10 mouse cellular contexts compared by ENCODE assay signal in the genomic region with DNA sequence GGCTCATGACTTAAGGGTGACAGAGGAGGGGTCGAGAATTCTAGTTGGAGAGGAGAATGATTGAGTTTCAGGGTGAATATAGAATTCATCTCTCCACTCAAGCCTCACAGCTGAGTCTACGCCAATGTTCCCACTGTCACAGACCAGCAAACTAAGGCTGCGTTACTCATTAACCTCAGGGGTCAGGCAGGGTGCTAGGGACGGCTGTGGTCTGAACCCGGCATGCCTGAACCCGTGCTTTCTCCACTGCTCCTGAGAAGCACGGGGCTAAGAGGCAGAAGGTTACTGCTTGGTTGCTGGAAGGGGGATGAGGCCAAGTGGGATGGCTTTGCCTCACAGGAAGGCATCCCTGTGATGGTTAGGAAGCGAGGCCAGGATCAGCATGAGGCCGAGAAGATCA. TPM values are rescaled to one million over a fixed set of nuclear protein-coding genes. Genes with fewer than 3 reads are reported as not detected.
DNase-seq lines count a peak whose midpoint lies in the region; ATAC-seq and TF ChIP-seq lines count a peak whose summit lies in the region.
"Had no signal": no experiment of that assay in that cellular context is flagged by ENCODE, and none has a peak within 500 bp of the region (broad histone marks: within the 10 kb centered on the region; RNA-seq: fewer than 3 reads in every experiment).

No protein-coding gene starts in this region.

- H3K27ac ChIP-seq in heart, embryonic 11.5 days (ENCODE audit: low read depth, low read length), result peak overlapping the region; percentile 57; the same call in 1 of the 2 replicates
- H3K27ac ChIP-seq in limb, embryonic 13.5 days, result no peak overlapping the region
- no peak overlapping the region for H3K27ac ChIP-seq in gastrocnemius, adult 2 months

- no peaks in the 10 kb centered on the region for H3K9me3 ChIP-seq in heart, embryonic 11.5 days (replicated peaks; ENCODE audit: control insufficient read depth, low read length)
- H3K9me3 ChIP-seq in limb, embryonic 13.5 days, result no peaks in the 10 kb centered on the region

- H3K9ac ChIP-seq in heart, embryonic 11.5 days (ENCODE audit: low read depth, low read length), result peak overlapping the region; percentile 25; the same call in 1 of the 2 replicates
- H3K9ac ChIP-seq in limb, embryonic 13.5 days, result no peak overlapping the region

- no peak for ATAC-seq in heart, embryonic 11.5 days (replicated peaks; ENCODE audit: insufficient number of reproducible peaks, low FRiP score, low TSS enrichment)
- no peak for ATAC-seq in limb, embryonic 13.5 days (ENCODE audit: low FRiP score, low read depth)
- ATAC-seq in megakaryocyte, adult 5-6 weeks (ENCODE audit: poor library complexity, severe bottlenecking), result no peak

- H3K27me3 ChIP-seq in heart, embryonic 11.5 days (ENCODE audit: control insufficient read depth, insufficient read depth, low read length), result no peaks in the 10 kb centered on the region
- peaks cover 8% of the 10 kb centered on the region for H3K27me3 ChIP-seq in limb, embryonic 13.5 days

- no peaks in the 10 kb centered on the region for H3K36me3 ChIP-seq in heart, embryonic 11.5 days (ENCODE audit: control insufficient read depth, insufficient read depth, low read length)
- no peaks in the 10 kb centered on the region for H3K36me3 ChIP-seq in limb, embryonic 13.5 days

- 48% methylated on average over 9 of the region's 9 CpGs for WGBS in heart, embryonic 11.5 days (ENCODE audit: insufficient replicate concordance)
- WGBS in limb, embryonic 13.5 days, result 43% methylated on average over 9 of the region's 9 CpGs

- peak overlapping the region; percentile 29 for H3K4me3 ChIP-seq in heart, embryonic 11.5 days (ENCODE audit: low read depth, low read length)
- no peak overlapping the region for H3K4me3 ChIP-seq in limb, embryonic 13.5 days
- H3K4me3 ChIP-seq in gastrocnemius, adult 2 months, result no peak overlapping the region; the same call in 1 of the 2 replicates

- H3K4me2 ChIP-seq in heart, embryonic 11.5 days, result peak overlapping the region; percentile 57
- peak overlapping the region; percentile 47 for H3K4me2 ChIP-seq in limb, embryonic 13.5 days (replicated peaks)

- H3K4me1 ChIP-seq in heart, embryonic 11.5 days (ENCODE audit: control insufficient read depth, insufficient read depth, low read length), result peaks cover 13% of the 10 kb centered on the region; the same call in 1 of the 2 replicates
- peaks cover 16% of the 10 kb centered on the region for H3K4me1 ChIP-seq in limb, embryonic 13.5 days

- DNase-seq in heart, postnatal 14 days, result no peak
- DNase-seq in retina, embryonic 14.5 days (ENCODE audit: low spot score), result peak; percentile 7
- no peak for DNase-seq in retina, postnatal 1 day
- no peak for DNase-seq in gastrocnemius, adult 2 months
- DNase-seq in gastrocnemius, postnatal 4 days (ENCODE audit: low spot score in 2 of 2), result no peak
- DNase-seq: layer of hippocampus, postnatal 36 days had no signal

- TF ChIP-seq CTCF in gastrocnemius, adult 2 months (IDR thresholded peaks at IDR 0.05), result no peak

- intact Hi-C loops in heart, postnatal 14 days (cut with DNase I), result no loop called here
- intact Hi-C loops in gastrocnemius, adult 2 months (cut with DNase I), result no loop called here

RNA-seq across cellular contexts. Expression of a gene that starts 0.5 kb away (rescaled TPM):
- polyA plus RNA-seq in heart, embryonic 11.5 days (2014; fragmentation: Nextera tagmentation; extraction: Ambion mirVana), result 8.4 and 10.6 TPM in 2 replicates
- total RNA-seq in heart, postnatal 14 days (2021), result 1 to 10 TPM in 1 of 2 experiments, under 1 TPM in 1; 0.19 to 1.3 TPM
- polyA plus RNA-seq in limb, embryonic 13.5 days (2015; fragmentation: Nextera tagmentation; extraction: Ambion mirVana), result 2.0 TPM in 2 replicates
- total RNA-seq in gastrocnemius, adult 2 months (2021), result under 1 TPM; 0.20 to 0.46 TPM
- total RNA-seq in megakaryocyte, adult 5-6 weeks (2015), result 1.0 and 1.7 TPM in 2 replicates
- total RNA-seq in megakaryocyte, adult 5-6 weeks (2017), result 1.2 and 3.3 TPM in 2 replicates
- total RNA-seq in gastrocnemius, postnatal 4 days (2021), result 10 to 100 TPM; 20.4 to 26.4 TPM
- polyA plus RNA-seq: C2C12 had no signal

RNA-seq across cellular contexts. Expression of a gene that starts 42.4 kb away (rescaled TPM):
- polyA plus RNA-seq in heart, embryonic 11.5 days (2014; fragmentation: Nextera tagmentation; extraction: Ambion mirVana), result 0.24 TPM in 1 of 2 replicates, not detected in the other
- total RNA-seq in heart, postnatal 14 days (2021), result not detected
- not detected in 2 replicates for polyA plus RNA-seq in limb, embryonic 13.5 days (2015; fragmentation: Nextera tagmentation; extraction: Ambion mirVana)
- under 1 TPM; 0.11 to 0.20 TPM for total RNA-seq in gastrocnemius, adult 2 months (2021)
- 1.1 and 1.2 TPM in 2 replicates for total RNA-seq in megakaryocyte, adult 5-6 weeks (2015)
- 3.8 and 7.9 TPM in 2 replicates for total RNA-seq in megakaryocyte, adult 5-6 weeks (2017)
- total RNA-seq in gastrocnemius, postnatal 4 days (2021), result under 1 TPM; 0.10 to 0.54 TPM

RNA-seq across cellular contexts. Expression of a gene that starts 54.8 kb away (rescaled TPM):
- 0.67 and 0.99 TPM in 2 replicates for polyA plus RNA-seq in heart, embryonic 11.5 days (2014; fragmentation: Nextera tagmentation; extraction: Ambion mirVana)
- 1 to 10 TPM in 1 of 2 experiments, under 1 TPM in 1; 0.86 to 1.0 TPM for total RNA-seq in heart, postnatal 14 days (2021)
- 1.8 and 2.0 TPM in 2 replicates for polyA plus RNA-seq in limb, embryonic 13.5 days (2015; fragmentation: Nextera tagmentation; extraction: Ambion mirVana)
- total RNA-seq in gastrocnemius, adult 2 months (2021), result 1 to 10 TPM in 1 of 2 experiments, under 1 TPM in 1; 0.89 to 1.5 TPM
- 25.0 and 26.8 TPM in 2 replicates for total RNA-seq in megakaryocyte, adult 5-6 weeks (2015)
- 14.2 and 20.7 TPM in 2 replicates for total RNA-seq in megakaryocyte, adult 5-6 weeks (2017)
- 1 to 10 TPM; 1.0 to 1.2 TPM for total RNA-seq in gastrocnemius, postnatal 4 days (2021)

Comparison
In these comparisons a context has a peak if more than half of its experiments do, and no peak if none do; other contexts are left out.
1. RNA of a gene that starts 0.5 kb away (total RNA-seq): 20.4 to 26.4 TPM in gastrocnemius, postnatal 4 days; 0.19 to 1.3 TPM in heart, postnatal 14 days, 1.0 to 3.3 TPM in megakaryocyte, adult 5-6 weeks and 0.20 to 0.46 TPM in gastrocnemius, adult 2 months; every median in the first group is over 4 times any median in the second.
2. RNA of a gene that starts 54.8 kb away (total RNA-seq): 14.2 to 26.8 TPM in megakaryocyte, adult 5-6 weeks; 0.89 to 1.5 TPM in gastrocnemius, adult 2 months, 1.0 to 1.2 TPM in gastrocnemius, postnatal 4 days and 0.86 to 1.0 TPM in heart, postnatal 14 days; every median in the first group is over 4 times any median in the second.